Mouse (Mus musculus): ENCODE data around the gene Tagap.
"Not testable (repeated sequence)": the region's sequence is repeated elsewhere in the genome, so short reads cannot be mapped to it uniquely, and the experiment has no call there.

Gene Tagap

DNA sequence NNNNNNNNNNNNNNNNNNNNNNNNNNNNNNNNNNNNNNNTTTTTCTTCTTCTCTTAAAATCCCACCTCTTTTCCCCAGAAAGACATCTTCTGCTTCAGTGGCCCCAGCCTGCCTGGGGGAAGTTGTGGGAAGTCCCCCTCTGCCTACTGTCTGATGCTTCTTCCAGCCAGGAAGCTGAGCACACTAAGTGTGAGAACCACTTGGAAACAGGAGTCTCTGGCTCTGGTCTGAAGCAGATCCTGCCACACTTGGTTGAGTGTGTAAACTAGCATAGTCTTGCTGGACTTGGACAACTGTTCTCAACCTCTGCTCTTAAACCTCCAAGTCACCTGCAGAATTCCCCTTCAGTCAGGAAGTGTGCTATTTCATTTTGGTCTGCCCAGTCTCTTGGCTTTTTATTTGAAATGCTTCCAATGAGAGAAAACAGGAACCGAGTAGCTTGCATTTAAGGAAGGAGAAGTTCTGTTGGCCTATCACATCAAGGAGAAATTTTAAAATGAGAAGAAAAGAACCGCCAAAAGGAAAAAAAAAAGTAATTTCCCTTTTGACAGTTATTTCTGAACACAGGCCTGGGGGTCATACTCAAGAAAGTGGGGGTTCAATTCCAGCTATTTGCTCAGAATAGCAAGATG, 11.1 kb upstream of the Tagap start:
- in situ Hi-C loops (cut with MboI, MseI) = no loop called here

- in situ Hi-C loops (cut with MboI, MseI) = no loop called here
These were observed 10.0 kb upstream of the Tagap start for GRCm38 (mm10) chr17:7915791-7916190.

GRCm38 (mm10) chr17:7916782-7917574, 8.8 kb upstream of the Tagap start:
- in situ Hi-C loops (cut with MboI, MseI) = no loop called here

DNA sequence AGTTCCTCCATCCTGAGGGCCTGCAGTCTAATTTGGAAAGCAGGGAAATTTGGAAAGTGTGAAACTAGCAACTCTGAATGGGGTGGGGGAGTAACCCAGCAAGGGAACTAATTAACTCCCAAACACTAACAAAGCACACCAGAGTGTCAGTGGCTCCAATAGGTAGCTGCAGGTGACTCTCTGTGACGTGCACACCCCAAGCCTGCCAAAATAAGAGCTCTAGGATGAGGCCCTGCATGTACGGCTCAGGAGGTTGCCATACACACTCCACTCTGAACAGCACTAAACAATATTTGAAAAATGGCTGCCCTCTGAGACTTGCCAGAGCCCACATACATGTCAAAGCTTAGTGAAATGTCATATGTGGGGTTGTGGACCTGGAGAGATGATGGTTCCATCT, 7.4 kb upstream of the Tagap start:
- in situ Hi-C loops (cut with MboI, MseI) = no loop called here

DNA sequence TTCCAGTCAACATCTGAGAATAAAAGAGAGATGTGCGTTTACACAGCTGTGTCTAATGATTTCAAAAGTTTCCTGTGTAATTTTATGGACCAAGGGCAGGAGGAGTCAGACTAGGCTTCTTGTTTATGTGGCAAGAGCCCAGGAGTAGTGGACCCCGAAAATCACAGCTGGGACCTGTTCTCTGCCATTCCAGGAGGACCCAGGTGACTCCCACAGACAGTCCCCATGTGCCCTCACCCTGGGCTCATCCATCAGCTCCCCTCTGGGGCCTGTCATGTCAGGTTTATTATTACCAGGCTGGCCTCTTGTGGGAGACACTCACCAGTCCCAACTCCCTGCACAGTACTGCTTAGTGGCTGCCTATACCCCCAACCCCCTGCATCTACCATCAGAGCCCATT, 6.6 kb upstream of the Tagap start:
- in situ Hi-C loops (cut with MboI, MseI) = no loop called here

GRCm38 (mm10) chr17:7922564-7922963, 3.2 kb upstream of the Tagap start:
- in situ Hi-C loops (cut with MboI, MseI) = no loop called here

GRCm38 (mm10) chr17:7924185-7924725, 1.5 kb upstream of the Tagap start:
- in situ Hi-C loops (cut with MboI, MseI) = no loop called here

DNA sequence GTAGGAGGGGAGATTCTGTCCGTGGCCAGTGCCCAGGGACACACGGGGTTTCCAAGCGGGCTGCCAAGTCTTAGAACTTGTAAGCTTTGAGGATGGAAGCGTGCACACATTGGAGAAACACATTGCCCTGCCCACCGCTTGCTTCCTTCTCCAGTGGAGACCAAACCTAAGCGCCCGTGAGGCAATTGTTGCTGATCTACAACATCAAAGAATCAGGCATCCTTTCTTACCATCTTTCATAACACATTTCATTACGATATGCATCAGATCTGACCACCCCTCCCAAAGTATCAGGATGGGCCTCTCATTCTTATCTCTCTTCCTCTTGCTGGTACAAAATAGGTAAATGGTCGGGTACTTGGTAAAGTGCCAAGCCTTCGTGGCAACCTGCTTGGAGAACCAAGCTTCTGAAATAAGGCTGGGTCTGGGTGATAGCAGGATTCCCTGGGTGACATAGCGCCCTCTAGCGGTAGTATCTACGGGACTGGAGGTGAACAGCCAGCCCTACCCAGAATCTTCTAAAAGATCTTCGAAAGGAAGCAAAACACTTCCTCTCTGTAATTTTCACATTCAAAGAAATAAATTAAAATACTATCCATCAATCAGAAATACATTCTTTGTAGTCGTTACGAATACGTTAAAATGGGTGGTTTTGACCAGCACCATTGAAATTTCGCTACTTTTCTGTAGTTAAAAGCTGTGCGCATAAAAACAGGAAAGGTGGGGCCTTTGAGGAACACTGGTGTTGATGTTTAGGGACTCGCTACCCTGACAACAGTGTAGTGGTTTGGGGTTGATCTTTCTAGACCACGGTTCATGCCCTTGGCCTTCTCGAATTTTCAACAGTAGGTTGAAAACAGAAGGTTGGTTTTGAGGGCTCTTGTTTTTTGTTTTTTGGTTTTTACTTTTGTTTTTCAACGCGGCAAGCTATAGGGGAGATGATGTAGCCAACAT, 2.1 kb downstream of the Tagap start:
- in situ Hi-C loops (cut with MboI, MseI) = loop anchor here (5.0 kb wide), 1 partner anchor 56 kb away; no protein-coding TSS in a partner anchor

DNA sequence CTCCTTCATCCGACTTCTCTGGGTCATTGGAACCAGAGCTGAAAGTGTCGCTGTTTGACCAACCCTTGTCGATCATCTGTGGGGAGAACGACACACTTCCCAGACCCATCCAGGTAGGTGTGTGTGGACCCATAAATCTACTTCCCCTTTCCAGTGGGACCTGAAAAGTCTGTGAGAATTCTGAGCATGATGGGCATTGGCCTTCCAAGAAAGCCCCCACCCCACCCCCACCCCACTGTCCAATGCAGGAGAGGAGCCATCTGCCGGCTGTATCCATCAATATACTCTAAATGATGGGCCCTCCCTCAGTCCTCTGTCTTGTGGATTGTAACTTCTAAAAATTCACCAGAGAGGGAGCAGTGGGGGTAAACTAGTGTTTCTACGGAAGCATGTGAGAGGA, 2.9 kb downstream of the Tagap start:
- in situ Hi-C loops (cut with MboI, MseI) = loop anchor here (5.0 kb wide), 1 partner anchor 56 kb away; no protein-coding TSS in a partner anchor

DNA sequence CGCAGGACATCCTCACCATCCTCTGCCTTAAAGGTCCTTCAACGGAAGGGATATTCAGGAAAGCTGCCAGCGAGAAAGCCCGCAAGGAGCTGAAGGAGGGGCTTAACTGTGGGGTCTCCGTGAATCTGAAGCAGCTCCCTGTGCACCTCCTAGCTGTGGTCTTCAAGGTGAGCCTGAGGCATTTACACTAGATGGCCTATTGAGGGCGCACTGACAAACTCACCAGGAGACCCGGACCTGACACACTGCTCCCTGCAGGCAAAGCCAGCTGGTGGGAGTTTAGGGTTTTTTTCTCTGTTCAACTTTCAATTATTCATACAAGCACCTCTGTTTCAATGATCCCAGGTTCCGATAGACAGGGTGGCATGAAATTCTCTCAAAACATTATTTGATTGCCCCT, 3.5 kb downstream of the Tagap start:
- in situ Hi-C loops (cut with MboI, MseI) = loop anchor here (5.0 kb wide), 1 partner anchor 57 kb away; no protein-coding TSS in a partner anchor

DNA sequence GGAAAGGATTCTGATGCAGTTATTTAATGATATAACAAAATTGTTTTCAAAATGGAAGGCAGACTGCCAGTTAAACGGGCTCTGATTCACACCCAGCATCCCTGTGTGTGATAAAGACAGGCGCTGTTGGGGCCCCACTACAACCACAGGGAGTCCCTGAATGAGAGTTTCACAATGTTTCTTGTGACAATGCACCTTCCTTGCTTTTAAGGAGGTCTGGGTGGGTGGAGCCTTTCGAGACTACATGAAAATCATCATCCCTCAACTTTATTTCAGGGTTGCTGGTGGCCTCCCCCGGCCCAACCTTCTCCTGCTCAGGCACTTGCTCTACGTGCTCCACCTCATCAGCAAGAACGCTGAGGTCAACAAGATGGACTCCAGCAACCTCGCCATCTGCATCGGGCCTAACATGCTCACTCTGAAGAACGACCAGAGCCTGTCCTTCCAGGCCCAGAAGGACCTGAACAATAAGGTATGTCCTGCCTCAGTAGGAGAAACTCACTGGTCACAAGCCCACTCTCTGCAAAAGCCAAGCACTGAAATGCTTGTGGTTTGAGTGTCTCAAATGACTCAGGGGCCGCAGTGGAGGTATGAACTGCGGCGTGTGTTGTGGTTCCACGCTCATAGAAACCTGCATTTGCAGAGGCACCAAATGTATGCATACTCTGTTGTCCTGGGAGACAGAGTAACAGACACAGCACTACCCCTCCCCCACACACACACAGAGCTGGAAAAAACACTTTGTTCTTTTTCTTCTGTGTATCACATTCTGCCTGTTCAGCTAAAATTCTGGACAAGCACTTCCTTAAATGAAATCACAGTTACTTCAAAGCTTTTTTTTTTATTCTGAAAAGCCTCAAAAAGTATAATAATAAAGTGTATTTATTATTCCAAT, 5.5 kb downstream of the Tagap start:
- in situ Hi-C loops (cut with MboI, MseI) = no loop called here

GRCm38 (mm10) chr17:7932121-7932520, 6.3 kb downstream of the Tagap start:
- in situ Hi-C loops (cut with MboI, MseI) = not testable (repeated sequence)

DNA sequence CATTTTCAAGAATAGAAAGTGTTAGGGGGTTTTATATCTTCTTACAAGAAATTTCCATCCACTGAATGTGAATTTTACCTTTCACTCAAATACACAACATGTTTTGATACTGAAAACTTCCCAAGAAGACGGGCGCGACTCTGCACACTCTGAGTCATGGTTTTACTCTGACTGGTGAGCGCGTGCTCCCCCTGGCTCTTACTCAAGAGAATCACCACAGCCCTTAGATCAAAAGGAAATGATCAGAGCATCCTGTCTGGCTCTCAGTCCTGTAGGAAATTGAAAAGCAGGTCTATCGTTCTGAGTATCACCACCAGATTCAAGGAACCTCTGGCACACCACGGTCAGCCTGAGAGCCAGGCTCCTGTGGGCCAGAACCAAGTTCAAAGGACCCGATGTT, 13.8 kb downstream of the Tagap start:
- in situ Hi-C loops (cut with MboI, MseI) = no loop called here

DNA sequence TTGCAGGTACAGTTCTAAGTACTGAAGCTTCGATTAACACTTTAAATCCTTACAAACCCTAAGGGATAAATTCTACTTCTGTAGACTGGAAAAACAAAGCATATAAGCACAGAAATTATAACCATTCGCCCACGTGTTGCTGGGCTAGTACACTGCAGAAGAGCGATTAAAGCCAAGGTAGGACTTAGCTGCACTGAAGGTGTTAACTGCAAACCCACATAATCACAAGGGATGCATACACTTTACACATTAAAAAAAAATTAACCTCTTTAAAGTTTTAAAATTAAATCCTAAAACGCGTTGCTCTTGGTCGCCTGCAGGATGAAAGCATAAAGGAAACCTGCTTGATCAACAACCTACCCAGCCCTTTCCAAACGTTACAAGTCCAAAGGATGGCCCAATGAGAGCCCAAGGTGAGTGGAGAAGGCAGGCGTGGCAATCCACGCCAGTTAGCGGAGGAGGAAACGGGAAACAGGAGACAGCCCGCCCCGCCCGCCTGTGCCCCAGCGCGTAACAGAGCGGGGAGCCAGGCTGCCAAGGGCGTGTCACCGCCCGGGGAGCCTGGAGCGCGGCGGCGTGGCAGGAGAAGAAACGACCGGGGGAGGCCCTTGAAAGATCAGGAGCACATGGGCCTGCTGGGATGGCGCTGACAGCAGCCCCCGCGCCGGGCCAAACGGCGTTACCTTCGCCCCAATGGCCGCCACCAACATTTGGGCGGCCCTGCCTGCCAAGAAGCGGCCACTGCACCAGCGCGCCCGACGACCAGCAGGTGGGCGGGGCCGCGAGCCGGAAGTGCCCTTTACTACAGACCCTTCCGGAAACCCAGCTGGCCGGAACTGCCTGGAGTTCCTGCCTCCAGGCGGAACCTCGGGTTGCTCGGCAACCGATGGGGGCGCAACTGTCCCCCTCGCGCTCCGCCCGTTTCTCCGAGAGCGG, 19.6 kb downstream of the Tagap start, which contains the start of gene Rsph3a:
Gene Rsph3a, plus strand, starts transcription at position 498 of the 936 bp plus-strand sequence.
- in situ Hi-C loops (cut with MboI, MseI) = loop anchor here (5.0 kb wide), 1 partner anchor 998 kb away; the partner anchor contains the start of gene Rsph3b

DNA sequence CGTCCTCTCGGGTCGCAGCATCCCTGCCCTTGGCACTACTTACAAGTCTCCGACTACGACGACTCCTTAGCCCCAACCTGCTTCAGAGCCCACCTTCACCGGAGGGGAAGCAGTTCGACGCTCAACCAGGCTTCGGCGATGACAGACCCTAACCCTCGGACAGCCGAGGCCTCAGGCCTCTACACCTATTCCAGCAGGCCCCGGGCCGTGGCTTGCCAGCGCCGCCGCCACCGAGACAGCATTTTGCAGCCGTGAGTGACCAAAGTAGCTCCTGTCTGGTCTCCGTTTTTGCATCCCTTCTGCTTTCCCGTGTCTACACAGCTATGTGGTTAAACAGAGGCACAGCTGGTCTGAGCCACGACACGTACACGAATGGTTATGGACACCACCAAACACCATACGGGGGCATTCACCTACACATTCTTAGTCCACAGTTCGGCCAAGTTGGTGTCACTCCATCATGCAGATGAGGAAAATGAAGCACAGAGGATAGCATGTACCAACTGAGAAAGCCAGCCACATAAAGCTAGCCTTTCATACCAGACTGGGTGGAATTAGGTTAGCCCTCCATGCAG, 20.3 kb downstream of the Tagap start:
- in situ Hi-C loops (cut with MboI, MseI) = loop anchor here (5.0 kb wide), 1 partner anchor 999 kb away; the partner anchor contains the start of gene Rsph3b

GRCm38 (mm10) chr17:7951333-7951732, 25.5 kb downstream of the Tagap start:
- in situ Hi-C loops (cut with MboI, MseI) = loop anchor here (25.0 kb wide), 1 partner anchor 1239 kb away; no protein-coding TSS in a partner anchor

DNA sequence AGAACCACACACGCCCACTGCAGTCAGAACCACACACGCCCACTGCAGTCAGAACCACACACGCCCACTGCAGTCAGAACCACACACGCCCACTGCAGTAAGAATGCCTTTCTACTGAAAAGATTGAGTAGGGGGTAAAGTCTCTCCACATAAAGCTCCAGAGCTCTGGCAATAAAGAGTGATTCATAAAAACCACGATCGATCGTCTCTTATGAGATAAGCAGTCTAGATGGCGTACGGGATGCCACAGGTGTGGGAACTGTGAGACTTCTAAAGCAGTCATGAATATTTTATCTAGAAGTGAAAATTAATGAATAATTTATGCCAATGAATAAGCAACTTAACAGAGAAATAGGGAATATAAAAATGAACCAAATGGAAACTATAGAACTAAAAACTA, 31.4 kb downstream of the Tagap start:
- in situ Hi-C loops (cut with MboI, MseI) = loop anchor here (25.0 kb wide), 1 partner anchor 1245 kb away; no protein-coding TSS in a partner anchor

DNA sequence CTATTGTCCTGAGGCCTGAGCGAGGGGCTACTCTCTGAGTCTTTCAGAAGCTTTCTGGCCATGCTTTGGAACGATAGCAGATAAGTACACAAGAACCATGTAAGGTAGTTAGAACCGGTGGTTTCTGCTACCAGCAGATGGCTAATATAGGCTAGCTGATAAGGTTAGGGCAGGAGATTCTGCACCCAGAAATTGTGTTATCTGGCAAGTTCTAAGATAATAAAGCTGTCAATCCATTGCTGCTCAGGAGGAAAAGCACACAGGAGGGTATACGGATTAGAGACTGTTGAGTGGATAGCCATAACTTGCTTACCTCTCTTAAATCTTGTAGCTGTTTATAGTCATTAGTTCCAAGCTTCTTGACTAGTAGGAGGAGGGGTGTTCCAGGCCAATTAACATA, 37.5 kb downstream of the Tagap start:
- in situ Hi-C loops (cut with MboI, MseI) = loop anchor here (25.0 kb wide), 1 partner anchor 1251 kb away; no protein-coding TSS in a partner anchor

DNA sequence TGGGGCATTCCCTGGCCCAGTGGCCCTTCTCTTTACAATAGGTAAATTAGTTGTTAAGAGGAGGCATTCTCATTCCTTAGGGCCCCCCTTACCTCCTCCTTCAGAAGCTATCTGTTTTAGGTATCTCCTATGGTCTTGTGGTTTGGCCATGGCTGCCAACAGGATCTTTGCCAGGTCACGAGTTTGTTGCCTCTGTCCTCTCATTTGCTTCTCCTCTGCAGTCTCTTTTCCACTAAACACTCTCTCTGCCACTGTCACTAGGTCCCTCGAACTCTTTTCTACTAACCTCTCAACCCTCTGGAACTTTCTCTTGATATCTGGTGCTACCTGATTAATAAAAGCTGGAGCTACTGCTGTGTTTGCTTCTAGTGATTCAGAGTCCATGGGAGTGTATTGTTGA, 38.6 kb downstream of the Tagap start:
- in situ Hi-C loops (cut with MboI, MseI) = loop anchor here (25.0 kb wide), 1 partner anchor 1252 kb away; no protein-coding TSS in a partner anchor
